Mouse (Mus musculus): Measurements from ENCODE around the gene Dcst1. TPM values are rescaled to one million over a fixed set of nuclear protein-coding genes. Genes with fewer than 3 reads are reported as not detected.
A peak's percentile ranks its signal among the peaks of the same experiment; 100 is the strongest.

The Dcst1 gene
- total and polyA plus RNA-seq, 2 experiments from 2014 or later, result 0.05 to 1.1 TPM

DNA sequence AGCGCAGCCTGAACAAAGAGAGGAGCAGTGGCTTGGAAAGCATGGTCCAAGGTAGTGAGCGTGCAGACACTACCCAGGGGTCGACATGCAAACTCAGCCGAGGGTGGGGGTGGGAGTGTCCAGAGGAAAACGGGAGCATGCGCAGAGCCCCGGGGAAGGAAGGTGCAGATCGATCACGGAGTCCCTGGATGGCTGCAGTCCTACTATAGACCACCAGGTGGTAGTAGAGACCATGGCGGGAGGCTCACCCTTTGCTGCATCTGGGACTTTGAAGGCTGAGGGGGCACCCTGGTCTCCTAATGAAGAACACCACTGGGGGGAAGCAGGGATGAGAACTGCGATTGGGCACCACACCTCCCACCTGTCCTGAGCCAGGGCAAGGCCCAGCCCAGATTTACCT is 24.6 kb downstream of the Dcst1 start:
- Histone ChIP-seq H3K9me3 (ENCODE audit: low read length) (no peaks in the 10 kb centered on the region), H3K27ac (ENCODE audit: low read depth, low read length) (no peak overlapping the region), H3K36me3 (ENCODE audit: insufficient read depth, low read length) (peaks cover 29% of the 10 kb centered on the region), H3K4me1 (ENCODE audit: insufficient read depth, low read length) (0 out of 2 replicates have a peak, but pooled peaks cover 2% of the 10 kb centered on the region), H3K4me2 (ENCODE audit: low read depth, low read length, poor library complexity, severe bottlenecking) (peak overlapping the region; percentile 59), H3K4me3 (ENCODE audit: low read depth, low read length) (peak overlapping the region; percentile 32), H3K27me3 (ENCODE audit: insufficient read depth, low read length) (no peaks in the 10 kb centered on the region), H3K9ac (replicated peaks; ENCODE audit: low read length, poor library complexity, severe bottlenecking) (peak overlapping the region; percentile 44)
- WGBS, result 5% methylated on average over 11 of the region's 11 CpGs
- DNase-seq (ENCODE audit: low spot score) (peak; percentile 79), ATAC-seq (ENCODE audit: low FRiP score) (peak; percentile 39)
- peak; percentile 99 for TF ChIP-seq CTCF (IDR thresholded peaks at IDR 0.05)

GRCm38 (mm10) chr3:89339416-89339815 is 25.6 kb downstream of the Dcst1 start:
- Histone ChIP-seq H3K9ac (replicated peaks; ENCODE audit: low read length, poor library complexity, severe bottlenecking) (no peak overlapping the region), H3K27me3 (ENCODE audit: insufficient read depth, low read length) (no peaks in the 10 kb centered on the region), H3K27ac (ENCODE audit: low read depth, low read length) (no peak overlapping the region), H3K36me3 (ENCODE audit: insufficient read depth, low read length) (peaks cover 20% of the 10 kb centered on the region), H3K4me2 (ENCODE audit: low read depth, low read length, poor library complexity, severe bottlenecking) (no peak overlapping the region), H3K9me3 (ENCODE audit: low read length) (no peaks in the 10 kb centered on the region), H3K4me1 (ENCODE audit: insufficient read depth, low read length) (0 out of 2 replicates have a peak, but pooled peaks cover 2% of the 10 kb centered on the region), H3K4me3 (ENCODE audit: low read depth, low read length) (no peak overlapping the region)
- peak; percentile 55 for DNase-seq (ENCODE audit: low spot score)
- ATAC-seq (ENCODE audit: low FRiP score), result no peak
- peak; percentile 83 for TF ChIP-seq CTCF (IDR thresholded peaks at IDR 0.05)
- WGBS, result 32% methylated on average over 8 of the region's 8 CpGs

GRCm38 (mm10) chr3:89337721-89338578 is 27.1 kb downstream of the Dcst1 start, which contains the start of gene Efna4:
Gene Efna4, minus strand, starts transcription at chr3:89338028.
- Histone ChIP-seq H3K9ac (replicated peaks; ENCODE audit: low read length, poor library complexity, severe bottlenecking) (peak within 1 kb of the TSS; percentile 70), H3K27ac (ENCODE audit: low read depth, low read length) (no peak within 1 kb of the TSS), H3K4me1 (ENCODE audit: insufficient read depth, low read length) (peaks cover 2% of the 10 kb centered on the region; the same call in 1 of the 2 replicates), H3K9me3 (ENCODE audit: low read length) (no peaks in the 10 kb centered on the region), H3K36me3 (ENCODE audit: insufficient read depth, low read length) (peaks cover 7% of the 10 kb centered on the region), H3K4me2 (ENCODE audit: low read depth, low read length, poor library complexity, severe bottlenecking) (peak within 1 kb of the TSS; percentile 98), H3K4me3 (ENCODE audit: low read depth, low read length) (peak within 1 kb of the TSS; percentile 80), H3K27me3 (ENCODE audit: insufficient read depth, low read length) (no peaks in the 10 kb centered on the region)
- TF ChIP-seq CTCF (IDR thresholded peaks at IDR 0.05), result no peak
- ATAC-seq (ENCODE audit: low FRiP score) (peak; percentile 66), DNase-seq (ENCODE audit: low spot score) (peak; percentile 72)
- under 1% methylated on average over 44 of the region's 44 CpGs for WGBS

GRCm38 (mm10) chr3:89337062-89337720 is 27.9 kb downstream of the Dcst1 start:
- no peak for TF ChIP-seq CTCF (IDR thresholded peaks at IDR 0.05)
- Histone ChIP-seq H3K4me1 (ENCODE audit: insufficient read depth, low read length) (peaks cover 6% of the 10 kb centered on the region; the same call in 1 of the 2 replicates), H3K27me3 (ENCODE audit: insufficient read depth, low read length) (no peaks in the 10 kb centered on the region), H3K9ac (replicated peaks; ENCODE audit: low read length, poor library complexity, severe bottlenecking) (peak overlapping the region; percentile 70), H3K4me3 (ENCODE audit: low read depth, low read length) (peak overlapping the region; percentile 80), H3K9me3 (ENCODE audit: low read length) (no peaks in the 10 kb centered on the region), H3K4me2 (ENCODE audit: low read depth, low read length, poor library complexity, severe bottlenecking) (peak overlapping the region; percentile 98), H3K27ac (ENCODE audit: low read depth, low read length) (no peak overlapping the region), H3K36me3 (ENCODE audit: insufficient read depth, low read length) (peaks cover 4% of the 10 kb centered on the region; the same call in 1 of the 2 replicates)
- ATAC-seq (ENCODE audit: low FRiP score), result no peak; the same call in 1 of the 2 replicates
- 2% methylated on average over 16 of the region's 21 CpGs for WGBS
- no peak for DNase-seq (ENCODE audit: low spot score)

DNA sequence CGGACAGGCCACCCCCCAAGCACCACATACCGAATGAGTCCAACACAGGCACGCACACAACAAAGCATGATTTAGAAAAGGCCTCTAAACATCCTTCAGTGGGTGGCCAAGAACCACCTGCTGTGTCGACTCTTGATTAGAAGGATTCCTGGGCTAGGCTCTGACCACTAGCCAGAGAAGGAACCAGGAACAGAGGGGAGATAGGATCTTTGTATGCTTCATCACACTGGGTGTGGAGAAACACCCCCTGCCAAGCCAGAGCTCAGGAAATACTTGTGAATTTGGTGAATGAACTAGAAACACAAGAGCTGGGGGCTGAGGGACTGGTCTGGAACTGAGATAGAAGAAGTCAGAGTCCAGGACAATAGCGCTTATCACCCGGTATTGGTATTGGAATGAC is 28.5 kb downstream of the Dcst1 start:
- DNase-seq (ENCODE audit: low spot score), result no peak
- H3K27ac ChIP-seq (ENCODE audit: low read depth, low read length), result no peak overlapping the region

More for the DNA sequence above, 28.5 kb downstream of the Dcst1 start:
- Histone ChIP-seq H3K36me3 (ENCODE audit: insufficient read depth, low read length) (peaks cover 2% of the 10 kb centered on the region; the same call in 1 of the 2 replicates), H3K27me3 (ENCODE audit: insufficient read depth, low read length) (no peaks in the 10 kb centered on the region), H3K9ac (replicated peaks; ENCODE audit: low read length, poor library complexity, severe bottlenecking) (no peak overlapping the region), H3K4me3 (ENCODE audit: low read depth, low read length) (peak overlapping the region; percentile 80; the same call in 1 of the 2 replicates), H3K9me3 (ENCODE audit: low read length) (no peaks in the 10 kb centered on the region), H3K4me1 (ENCODE audit: insufficient read depth, low read length) (peaks cover 7% of the 10 kb centered on the region; the same call in 1 of the 2 replicates), H3K4me2 (ENCODE audit: low read depth, low read length, poor library complexity, severe bottlenecking) (peak overlapping the region; percentile 98)
- TF ChIP-seq CTCF (IDR thresholded peaks at IDR 0.05), result no peak
- 20% methylated on average over 6 of the region's 6 CpGs for WGBS
- ATAC-seq (ENCODE audit: low FRiP score), result no peak
